In the genomic region with DNA sequence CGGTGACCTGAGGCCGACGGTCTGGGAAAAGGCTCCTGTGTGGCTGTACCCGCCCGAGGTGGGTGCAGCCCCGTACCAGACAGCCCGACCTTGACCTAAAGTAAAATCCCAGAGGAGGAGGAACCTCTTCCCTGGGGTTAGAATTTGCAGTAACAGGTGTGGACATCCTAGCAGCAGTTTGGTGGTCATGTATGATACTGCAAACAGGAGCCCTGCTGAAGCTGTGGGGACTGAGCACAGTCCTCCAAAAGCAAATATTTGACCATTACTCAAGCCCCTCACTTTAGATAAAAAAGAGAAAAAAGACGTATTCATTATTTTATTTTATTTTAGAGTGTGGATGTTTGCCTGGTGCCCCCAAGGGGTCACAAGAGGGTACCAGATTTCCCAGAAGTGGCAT, we compare ENCODE assay signal across 8 mouse cellular contexts. TPM values are rescaled to one million over a fixed set of nuclear protein-coding genes. Genes with fewer than 3 reads are reported as not detected.
DNase-seq lines count a peak whose midpoint lies in the region; ATAC-seq and TF ChIP-seq lines count a peak whose summit lies in the region.

No protein-coding gene starts in this region.

- WGBS in embryonic facial prominence, embryonic 12.5 days: 6% methylated on average over 8 of the region's 8 CpGs
- 4% methylated on average over 8 of the region's 8 CpGs for WGBS in intestine, embryonic 15.5 days
- WGBS in neural tube, embryonic 12.5 days: 4% methylated on average over 8 of the region's 8 CpGs

- DNase-seq in layer of hippocampus, adult 2 months (ENCODE audit: low spot score in 2 of 2): no peak
- no peak for DNase-seq in layer of hippocampus, postnatal 25 days (ENCODE audit: extremely low spot score in 1 of 2, low spot score in 1 of 2)
- no peak for DNase-seq in retina, postnatal 1 day
- DNase-seq in layer of hippocampus, adult 9-10 months (ENCODE audit: low spot score): no peak
- DNase-seq in thymus, postnatal 0 days (ENCODE audit: low spot score): no peak

- H3K27me3 ChIP-seq in embryonic facial prominence, embryonic 12.5 days: no peaks in the 10 kb centered on the region
- H3K27me3 ChIP-seq in intestine, embryonic 15.5 days (replicated peaks): no peaks in the 10 kb centered on the region
- H3K27me3 ChIP-seq in neural tube, embryonic 12.5 days (replicated peaks): no peaks in the 10 kb centered on the region

- H3K4me2 ChIP-seq in embryonic facial prominence, embryonic 12.5 days (replicated peaks): peak overlapping the region; percentile 90
- H3K4me2 ChIP-seq in intestine, embryonic 15.5 days (replicated peaks): peak overlapping the region; percentile 89
- peak overlapping the region; percentile 84 for H3K4me2 ChIP-seq in neural tube, embryonic 12.5 days (replicated peaks)

- peak overlapping the region; percentile 98 for H3K27ac ChIP-seq in layer of hippocampus, adult 2 months
- H3K27ac ChIP-seq in embryonic facial prominence, embryonic 12.5 days: peak overlapping the region; percentile 81; the same call in 1 of the 2 replicates
- peak overlapping the region; percentile 72 for H3K27ac ChIP-seq in intestine, embryonic 15.5 days
- no peak overlapping the region for H3K27ac ChIP-seq in neural tube, embryonic 12.5 days

- peaks cover 24% of the 10 kb centered on the region for H3K4me1 ChIP-seq in embryonic facial prominence, embryonic 12.5 days
- H3K4me1 ChIP-seq in intestine, embryonic 15.5 days (replicated peaks): peaks cover 36% of the 10 kb centered on the region
- peaks cover 23% of the 10 kb centered on the region for H3K4me1 ChIP-seq in neural tube, embryonic 12.5 days

- TF ChIP-seq CTCF in layer of hippocampus, adult 2 months (conservative IDR thresholded peaks at IDR 0.05): no peak; the same call in 1 of the 2 replicates

- H3K9me3 ChIP-seq in embryonic facial prominence, embryonic 12.5 days: no peaks in the 10 kb centered on the region
- H3K9me3 ChIP-seq in intestine, embryonic 15.5 days: no peaks in the 10 kb centered on the region
- no peaks in the 10 kb centered on the region for H3K9me3 ChIP-seq in neural tube, embryonic 12.5 days

- H3K36me3 ChIP-seq in embryonic facial prominence, embryonic 12.5 days: peaks cover 27% of the 10 kb centered on the region
- peaks cover 18% of the 10 kb centered on the region for H3K36me3 ChIP-seq in intestine, embryonic 15.5 days
- peaks cover 34% of the 10 kb centered on the region for H3K36me3 ChIP-seq in neural tube, embryonic 12.5 days

- ATAC-seq in embryonic facial prominence, embryonic 12.5 days (ENCODE audit: insufficient number of reproducible peaks, insufficient read depth, low FRiP score, low TSS enrichment): no peak
- no peak; the same call in 1 of the 2 replicates for ATAC-seq in intestine, embryonic 15.5 days
- no peak for ATAC-seq in neural tube, embryonic 12.5 days (ENCODE audit: low FRiP score, low read depth)

- H3K4me3 ChIP-seq in layer of hippocampus, adult 2 months: peak overlapping the region; percentile 64
- H3K4me3 ChIP-seq in embryonic facial prominence, embryonic 12.5 days: peak overlapping the region; percentile 79
- H3K4me3 ChIP-seq in intestine, embryonic 15.5 days (replicated peaks): peak overlapping the region; percentile 89
- peak overlapping the region; percentile 80 for H3K4me3 ChIP-seq in neural tube, embryonic 12.5 days

- H3K9ac ChIP-seq in embryonic facial prominence, embryonic 12.5 days: peak overlapping the region; percentile 84
- peak overlapping the region; percentile 90 for H3K9ac ChIP-seq in intestine, embryonic 15.5 days
- peak overlapping the region; percentile 83 for H3K9ac ChIP-seq in neural tube, embryonic 12.5 days

RNA-seq across cellular contexts. Expression of gene Sec14l1, which starts 37.7 kb away (rescaled TPM):
- total RNA-seq in layer of hippocampus, adult 2 months (2021): 100 to 1,000 TPM; 226 to 239 TPM
- 100 to 1,000 TPM; 216 to 234 TPM for total RNA-seq in layer of hippocampus, postnatal 25 days (2021)
- 55.6 and 61.0 TPM in 2 replicates for polyA plus RNA-seq in embryonic facial prominence, embryonic 12.5 days (2016; fragmentation: Nextera tagmentation; extraction: Ambion mirVana)
- 30.4 and 30.7 TPM in 2 replicates for polyA plus RNA-seq in intestine, embryonic 15.5 days (2015; fragmentation: Nextera tagmentation; extraction: Ambion mirVana)
- polyA plus RNA-seq in neural tube, embryonic 12.5 days (2016; fragmentation: Nextera tagmentation; extraction: Ambion mirVana): 68.8 and 71.5 TPM in 2 replicates
- polyA plus RNA-seq in thymus, postnatal 0 days (2015; fragmentation: Nextera tagmentation; extraction: Ambion mirVana): 35.9 and 37.7 TPM in 2 replicates
